Mouse (Mus musculus) mouse embryonic stem cell (cell line): ENCODE measurements around the gene Senp3.

Source experiments
- in situ Hi-C, 2 experiments: fragments of 300-500 bp; cut with MboI; formaldehyde crosslinking; loops; 1 replicate in 1 of 2; 3 replicates in 1 of 2; pipeline ENCODE4 v1.14.3; 2019 to 2020; ENCODE audit warnings: low sequenced_read_pairs in 2 of 2, low pct_unique_long_range_greater_than_20kb in 1 of 2, mixed read lengths in 1 of 2; ENCODE audit not compliant: unreplicated experiment in 1 of 2

Gene Senp3

DNA sequence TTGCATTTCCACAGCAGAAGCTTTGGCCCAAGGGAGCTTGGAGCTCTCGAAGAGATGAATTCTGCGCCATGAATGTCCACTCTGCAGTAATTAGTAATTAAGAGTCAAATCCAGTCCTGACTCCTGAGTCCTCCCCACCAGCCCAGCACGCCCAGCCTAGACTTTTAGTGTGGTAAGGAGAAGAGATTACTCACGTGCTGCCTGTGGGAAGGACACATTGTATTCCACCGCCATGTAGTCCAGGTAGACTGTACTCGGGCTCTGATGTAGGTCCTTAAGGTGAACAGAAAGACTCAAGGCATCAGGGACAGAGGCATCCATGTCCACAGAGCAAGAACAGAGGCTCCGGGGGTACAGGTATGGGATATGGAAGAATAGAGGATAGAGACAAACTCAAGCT, 17.0 kb downstream of the Senp3 start:
- in situ Hi-C loops = no loop called here

GRCm38 (mm10) chr11:69663795-69664194, 18.1 kb downstream of the Senp3 start:
- in situ Hi-C loops = no loop called here

GRCm38 (mm10) chr11:69662967-69663671, 18.8 kb downstream of the Senp3 start:
- in situ Hi-C loops = no loop called here

- in situ Hi-C loops = no loop called here
Measured at GRCm38 (mm10) chr11:69662213-69662966, 19.5 kb downstream of the Senp3 start, which contains the start of gene Mpdu1. Gene Mpdu1, minus strand, starts transcription at chr11:69662642.

- in situ Hi-C loops = no loop called here
Measured at GRCm38 (mm10) chr11:69661221-69661881, 20.5 kb downstream of the Senp3 start.

- in situ Hi-C loops = no loop called here
Measured at GRCm38 (mm10) chr11:69657462-69657881, 24.4 kb downstream of the Senp3 start.

- in situ Hi-C loops = no loop called here
Measured at GRCm38 (mm10) chr11:69656617-69657461, 25.0 kb downstream of the Senp3 start.

GRCm38 (mm10) chr11:69656065-69656455, 25.8 kb downstream of the Senp3 start:
- in situ Hi-C loops = no loop called here

GRCm38 (mm10) chr11:69655264-69656064, 26.4 kb downstream of the Senp3 start, which contains the start of gene Sox15:
Gene Sox15, plus strand, starts transcription at chr11:69655314.
- in situ Hi-C loops = no loop called here

DNA sequence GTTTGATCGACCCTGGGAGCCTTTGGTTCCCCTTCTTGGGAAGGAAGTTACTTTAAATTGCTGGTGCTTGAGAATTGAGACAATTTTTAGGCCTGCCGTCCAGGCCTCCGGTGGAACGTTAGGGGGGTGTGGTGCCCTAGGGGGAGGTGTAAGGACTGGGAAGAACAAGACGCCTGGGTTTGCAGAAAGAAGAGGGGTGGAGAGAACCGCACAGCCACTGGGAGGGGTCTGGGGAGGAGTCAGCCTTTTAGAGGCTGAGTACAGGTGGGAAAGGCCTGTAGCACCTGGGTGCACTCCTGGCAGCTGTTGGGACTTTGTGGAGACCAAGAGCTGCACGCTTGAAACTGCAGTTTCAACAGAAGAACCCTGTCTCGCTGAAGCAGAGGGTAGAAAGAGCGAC, 27.1 kb downstream of the Senp3 start:
- in situ Hi-C loops = no loop called here

GRCm38 (mm10) chr11:69653399-69653798, 28.5 kb downstream of the Senp3 start:
- in situ Hi-C loops = no loop called here

DNA sequence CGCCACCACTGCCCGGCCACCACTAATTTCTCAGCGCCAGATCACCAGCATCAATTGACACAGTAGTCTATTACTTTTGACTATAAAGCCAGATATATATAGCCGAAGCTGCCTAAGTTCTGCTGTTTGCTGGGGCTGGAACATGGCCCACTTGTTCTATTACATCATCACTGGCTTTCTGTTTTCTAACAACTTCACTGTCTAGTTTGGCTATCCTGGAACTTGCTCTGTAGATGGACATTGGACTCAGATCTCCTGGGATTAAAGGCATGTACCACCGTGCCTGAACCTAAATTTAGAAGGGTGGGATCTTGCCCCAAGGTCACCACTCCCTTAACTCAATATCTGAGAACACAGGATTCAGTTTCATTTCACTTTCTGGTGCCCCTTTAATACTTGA, 36.0 kb downstream of the Senp3 start:
- in situ Hi-C loops = loop anchor here in 1 of 2 experiments (25.0 kb wide), 1 partner anchor 241 kb away; the partner anchor contains the start of genes Acap1, Kctd11 and Tmem95

- in situ Hi-C loops = loop anchor here (10.0 to 25.0 kb wide), 2 partner anchors 79 to 252 kb away; partner anchors contain the start of genes Acap1 (in 1 of the 2), Kctd11 (in 1 of the 2) and Tmem95 (in 1 of the 2)
Measured at GRCm38 (mm10) chr11:69635471-69635870, 46.4 kb downstream of the Senp3 start.

- in situ Hi-C loops = loop anchor here (10.0 to 25.0 kb wide), 2 partner anchors 82 to 254 kb away; partner anchors contain the start of genes Acap1 (in 1 of the 2), Kctd11 (in 1 of the 2) and Tmem95 (in 1 of the 2)
Measured at GRCm38 (mm10) chr11:69633128-69633866, 48.6 kb downstream of the Senp3 start.

DNA sequence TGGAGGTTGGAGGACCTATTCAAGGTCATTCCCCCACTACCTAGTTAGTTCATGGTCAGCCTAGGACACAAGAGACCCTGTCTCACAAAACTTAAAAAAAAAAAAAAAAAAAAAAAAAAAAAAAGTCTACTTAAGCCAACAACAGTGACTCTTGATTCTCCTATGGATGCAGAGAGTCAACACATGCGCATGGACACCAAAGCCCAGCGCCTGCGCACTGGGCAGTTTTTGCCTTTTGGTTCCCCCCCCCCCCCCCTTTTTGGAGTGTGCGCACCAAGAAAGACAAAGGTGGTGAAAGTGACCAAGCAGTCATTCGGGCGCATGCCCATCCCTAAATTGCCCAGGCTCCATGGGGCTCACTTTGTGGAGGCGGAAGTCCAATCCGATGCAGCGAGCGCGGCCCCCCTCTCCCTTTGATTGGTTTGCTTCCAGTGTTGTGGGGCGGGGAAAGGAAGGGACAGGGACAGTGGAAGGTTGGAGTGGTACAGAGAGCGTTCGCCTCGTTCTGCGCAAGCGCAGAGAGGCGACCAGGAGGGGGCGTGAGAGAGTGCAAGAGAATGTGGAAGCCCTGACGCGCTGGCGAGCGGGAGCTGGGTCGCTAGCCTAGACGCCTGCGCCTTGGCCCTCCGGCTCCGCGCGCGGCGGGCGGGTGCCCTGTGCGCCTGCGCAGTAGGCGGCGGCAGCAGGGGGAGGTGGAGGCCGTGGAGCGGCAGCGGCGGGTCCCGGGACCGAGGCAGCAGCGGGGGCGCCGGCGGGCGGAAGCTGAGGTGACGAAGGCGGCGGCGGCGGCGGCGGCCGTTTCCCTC, 49.4 kb downstream of the Senp3 start, which contains the start of gene Fxr2:
TSS of gene Fxr2 (plus strand) at position 707 of the 806 bp plus-strand sequence.
- in situ Hi-C loops = loop anchor here (10.0 to 25.0 kb wide), 2 partner anchors 82 to 255 kb away; partner anchors contain the start of genes Acap1 (in 1 of the 2), Kctd11 (in 1 of the 2) and Tmem95 (in 1 of the 2)

DNA sequence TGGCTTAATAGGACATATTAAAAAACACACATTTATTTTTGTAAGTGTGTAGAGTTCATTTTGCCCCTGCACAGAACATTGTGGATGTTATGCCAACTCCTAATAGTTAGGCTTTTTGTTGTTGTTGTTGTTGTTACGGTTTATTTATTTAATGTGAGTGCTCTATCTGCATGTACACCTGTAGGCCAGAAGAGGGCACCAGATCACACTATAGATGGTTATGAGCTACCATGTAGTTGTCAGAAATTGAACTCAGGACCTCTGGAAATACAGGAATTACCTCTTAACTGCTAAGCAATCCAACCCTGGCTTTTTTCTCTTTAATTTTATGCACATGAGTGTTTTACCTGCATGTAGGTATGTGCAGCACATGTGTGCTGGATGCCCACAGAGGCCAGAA, 52.1 kb downstream of the Senp3 start:
- in situ Hi-C loops = loop anchor here (5.0 to 25.0 kb wide), 3 partner anchors 85 to 257 kb away; partner anchors contain the start of genes Acap1 (in 1 of the 2), Kctd11 (in 1 of the 2) and Tmem95 (in 1 of the 2)
